Mouse (Mus musculus): ENCODE measurements at regions not wholly inside any gene's neighbourhood (a gene's known extent, or its start where the extent isn't known, plus 50 kb on each side); places are given as distances from the start of the nearest gene placed in this dataset.
"Not testable (repeated sequence)": the region's sequence is repeated elsewhere in the genome, so short reads cannot be mapped to it uniquely, and the experiment has no call there.

GRCm38 (mm10) chr6:69764861-69765260 lies 1027.2 kb downstream of the Rpia start:
- no peaks in the 10 kb centered on the region for H3K4me1 ChIP-seq (ENCODE audit: control insufficient read depth, insufficient read depth, low read length)
- TF ChIP-seq POLR2A (IDR thresholded peaks at IDR 0.05; ENCODE audit: low read depth, low read length) (no peak), CTCF (conservative IDR thresholded peaks at IDR 0.05; ENCODE audit: insufficient read depth, insufficient read length, low read depth, low read length) (no peak)
- DNase-seq = no peak

GRCm38 (mm10) chr6:69758618-69759017 lies 1033.4 kb downstream of the Rpia start:
- WGBS = 83% methylated on average over 2 of the region's 2 CpGs
- no peaks in the 10 kb centered on the region for H3K36me3 ChIP-seq (ENCODE audit: control insufficient read depth, insufficient read depth, low read length)
- peak; percentile 4 for DNase-seq

More at GRCm38 (mm10) chr6:69764861-69765260, 1027.2 kb downstream of the Rpia start:
- Histone ChIP-seq H3K4me3 (ENCODE audit: insufficient read depth, low read depth, low read length) (no peak overlapping the region), H3K36me3 (ENCODE audit: control insufficient read depth, insufficient read depth, low read length) (no peaks in the 10 kb centered on the region), H3K27ac (ENCODE audit: insufficient read depth, low read depth, low read length) (no peak overlapping the region), H3K27me3 (replicated peaks; ENCODE audit: control insufficient read depth, insufficient read depth, low read length) (no peaks in the 10 kb centered on the region)

GRCm38 (mm10) chr6:69739002-69739625 lies 1052.9 kb downstream of the Rpia start:
- no peak for TF ChIP-seq POLR2A (IDR thresholded peaks at IDR 0.05; ENCODE audit: low read depth, low read length)
- no peak for TF ChIP-seq CTCF (conservative IDR thresholded peaks at IDR 0.05; ENCODE audit: insufficient read depth, insufficient read length, low read depth, low read length)
- H3K27me3 ChIP-seq (replicated peaks; ENCODE audit: control insufficient read depth, insufficient read depth, low read length) = no peaks in the 10 kb centered on the region
- no peaks in the 10 kb centered on the region for H3K36me3 ChIP-seq (ENCODE audit: control insufficient read depth, insufficient read depth, low read length)
- no peak overlapping the region for H3K4me3 ChIP-seq (ENCODE audit: insufficient read depth, low read depth, low read length)
- DNase-seq = no peak
- H3K4me1 ChIP-seq (ENCODE audit: control insufficient read depth, insufficient read depth, low read length) = no peaks in the 10 kb centered on the region
- no peak overlapping the region for H3K27ac ChIP-seq (ENCODE audit: insufficient read depth, low read depth, low read length)

More at GRCm38 (mm10) chr6:69758618-69759017, 1033.4 kb downstream of the Rpia start:
- H3K27me3 ChIP-seq (replicated peaks; ENCODE audit: control insufficient read depth, insufficient read depth, low read length) = no peaks in the 10 kb centered on the region
- H3K4me3 ChIP-seq (ENCODE audit: insufficient read depth, low read depth, low read length) = no peak overlapping the region
- TF ChIP-seq CTCF (conservative IDR thresholded peaks at IDR 0.05; ENCODE audit: insufficient read depth, insufficient read length, low read depth, low read length) = no peak
- no peak for TF ChIP-seq POLR2A (IDR thresholded peaks at IDR 0.05; ENCODE audit: low read depth, low read length)
- H3K27ac ChIP-seq (ENCODE audit: insufficient read depth, low read depth, low read length) = no peak overlapping the region
- no peaks in the 10 kb centered on the region for H3K4me1 ChIP-seq (ENCODE audit: control insufficient read depth, insufficient read depth, low read length)

- not testable (repeated sequence) for H3K36me3 ChIP-seq (ENCODE audit: control insufficient read depth, insufficient read depth, low read length); H3K4me3 ChIP-seq (ENCODE audit: insufficient read depth, low read depth, low read length); DNase-seq; H3K4me1 ChIP-seq (ENCODE audit: control insufficient read depth, insufficient read depth, low read length); H3K27me3 ChIP-seq (replicated peaks; ENCODE audit: control insufficient read depth, insufficient read depth, low read length); H3K27ac ChIP-seq (ENCODE audit: insufficient read depth, low read depth, low read length)
- 23% methylated on average over 1 of the region's 1 CpGs for WGBS
Observed at GRCm38 (mm10) chr6:69732866-69733265, 1059.2 kb downstream of the Rpia start.

DNA sequence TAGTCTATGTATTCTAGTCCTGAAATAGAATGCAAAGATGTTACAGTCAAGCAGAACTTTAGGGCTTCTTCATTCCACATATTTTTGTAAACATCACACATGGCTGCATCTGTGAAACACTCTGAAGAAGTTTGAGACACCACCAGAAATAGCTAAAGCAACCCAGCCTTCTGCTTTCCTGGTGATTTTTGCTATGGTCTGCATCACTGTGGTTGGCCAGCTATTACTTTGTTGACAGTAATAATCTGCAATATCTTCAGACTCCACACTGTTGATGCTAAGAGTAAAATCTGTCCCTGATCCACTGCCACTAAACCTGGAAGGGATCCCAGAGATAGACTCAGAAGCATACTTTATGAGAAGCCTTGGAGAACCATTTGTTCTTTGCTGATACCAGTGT lies 1065.7 kb downstream of the Rpia start:
- TF ChIP-seq CTCF (conservative IDR thresholded peaks at IDR 0.05; ENCODE audit: insufficient read depth, insufficient read length, low read depth, low read length) = no peak
- no peak for TF ChIP-seq POLR2A (IDR thresholded peaks at IDR 0.05; ENCODE audit: low read depth, low read length)
- Histone ChIP-seq H3K4me1 (ENCODE audit: control insufficient read depth, insufficient read depth, low read length) (no peaks in the 10 kb centered on the region), H3K27me3 (replicated peaks; ENCODE audit: control insufficient read depth, insufficient read depth, low read length) (no peaks in the 10 kb centered on the region), H3K36me3 (ENCODE audit: control insufficient read depth, insufficient read depth, low read length) (no peaks in the 10 kb centered on the region), H3K4me3 (ENCODE audit: insufficient read depth, low read depth, low read length) (no peak overlapping the region), H3K27ac (ENCODE audit: insufficient read depth, low read depth, low read length) (no peak overlapping the region)
- no peak for DNase-seq

DNA sequence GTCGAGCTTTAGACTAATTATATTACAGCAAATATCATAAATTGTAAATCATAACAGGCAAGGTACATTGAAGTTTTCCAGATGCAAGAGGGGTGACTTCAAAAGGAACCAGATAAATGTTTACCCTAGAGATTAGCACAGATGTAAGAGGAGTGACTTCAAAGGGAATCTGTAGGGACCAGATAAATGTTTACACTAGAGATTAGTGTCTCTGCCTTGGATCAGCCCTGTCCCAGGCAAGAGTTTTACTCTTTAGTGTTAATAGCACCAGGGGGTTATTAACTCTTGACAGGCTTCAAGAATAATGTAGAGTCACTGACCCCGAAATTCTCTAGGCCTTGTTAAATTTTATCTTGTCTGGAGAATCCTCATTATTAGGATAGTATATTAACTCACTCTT lies 1089.2 kb downstream of the Rpia start:
- not testable (repeated sequence) for H3K27me3 ChIP-seq (replicated peaks; ENCODE audit: control insufficient read depth, insufficient read depth, low read length); H3K4me1 ChIP-seq (ENCODE audit: control insufficient read depth, insufficient read depth, low read length); H3K36me3 ChIP-seq (ENCODE audit: control insufficient read depth, insufficient read depth, low read length); DNase-seq; H3K27ac ChIP-seq (ENCODE audit: insufficient read depth, low read depth, low read length); H3K4me3 ChIP-seq (ENCODE audit: insufficient read depth, low read depth, low read length)
- 35% methylated on average over 2 of the region's 2 CpGs for WGBS

- Histone ChIP-seq H3K27ac (ENCODE audit: insufficient read depth, low read depth, low read length) (no peak overlapping the region), H3K4me3 (ENCODE audit: insufficient read depth, low read depth, low read length) (no peak overlapping the region), H3K36me3 (ENCODE audit: control insufficient read depth, insufficient read depth, low read length) (no peaks in the 10 kb centered on the region), H3K27me3 (replicated peaks; ENCODE audit: control insufficient read depth, insufficient read depth, low read length) (no peaks in the 10 kb centered on the region), H3K4me1 (ENCODE audit: control insufficient read depth, insufficient read depth, low read length) (no peaks in the 10 kb centered on the region)
- no peak for TF ChIP-seq POLR2A (IDR thresholded peaks at IDR 0.05; ENCODE audit: low read depth, low read length)
- TF ChIP-seq CTCF (conservative IDR thresholded peaks at IDR 0.05; ENCODE audit: insufficient read depth, insufficient read length, low read depth, low read length) = no peak
- 24% methylated on average over 1 of the region's 1 CpGs for WGBS
- DNase-seq = no peak
Observed at GRCm38 (mm10) chr6:69681172-69681571, 1110.9 kb downstream of the Rpia start.

GRCm38 (mm10) chr6:69662426-69662825 lies 1129.6 kb downstream of the Rpia start:
- H3K4me3 ChIP-seq (ENCODE audit: insufficient read depth, low read depth, low read length); H3K27me3 ChIP-seq (replicated peaks; ENCODE audit: control insufficient read depth, insufficient read depth, low read length); H3K27ac ChIP-seq (ENCODE audit: insufficient read depth, low read depth, low read length); DNase-seq; H3K36me3 ChIP-seq (ENCODE audit: control insufficient read depth, insufficient read depth, low read length); H3K4me1 ChIP-seq (ENCODE audit: control insufficient read depth, insufficient read depth, low read length): not testable (repeated sequence)
- WGBS = 70% methylated on average over 1 of the region's 1 CpGs

Data from kidney, adult 2 months (tissue).